Mouse (Mus musculus): ENCODE data around the gene Gm45234.

DNA sequence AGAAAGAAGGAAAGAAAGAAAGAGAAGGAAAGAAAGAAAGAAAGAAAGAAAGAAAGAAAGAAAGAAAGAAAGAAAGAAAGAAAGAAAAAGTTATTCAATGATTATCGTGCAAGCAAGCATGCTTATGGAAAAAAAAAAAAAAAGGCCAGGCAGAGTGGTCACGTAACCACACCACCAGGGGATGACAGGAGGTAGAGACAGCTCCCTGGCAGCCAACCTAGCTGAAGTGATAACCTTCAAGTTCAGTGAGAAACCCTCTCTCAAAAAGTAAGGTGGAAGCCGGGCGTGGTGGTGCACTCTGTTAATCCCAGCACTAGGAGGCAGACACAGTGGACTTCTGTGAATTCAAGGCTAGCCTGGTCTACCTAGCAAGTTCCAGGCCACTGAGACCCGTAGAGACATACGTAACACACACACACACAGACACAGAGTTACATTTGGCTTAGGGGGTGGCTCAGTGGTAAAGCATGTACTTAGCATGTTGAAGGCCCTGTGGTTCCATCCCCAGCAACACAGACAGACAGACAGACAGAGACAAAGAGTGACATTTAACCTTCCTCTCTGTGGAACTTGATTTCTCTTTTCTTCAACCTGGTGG, 32.8 kb downstream of the Gm45234 start:
- TF ChIP-seq CTCF (IDR thresholded peaks at IDR 0.05; ENCODE audit: low read depth), result peak; percentile 12; the same call in 1 of the 2 replicates
- no peak for TF ChIP-seq EP300 (IDR thresholded peaks at IDR 0.05; ENCODE audit: low read depth)
